Mouse (Mus musculus): Measurements from ENCODE around the gene Ergic2. TPM values are rescaled to one million over a fixed set of nuclear protein-coding genes. Genes with fewer than 3 reads are reported as not detected.
A peak's percentile ranks its signal among the peaks of the same experiment; 100 is the strongest.
"Not testable (repeated sequence)": the region's sequence is repeated elsewhere in the genome, so short reads cannot be mapped to it uniquely, and the experiment has no call there.

Ergic2 gene
- polyA plus RNA-seq, 1 experiment from 2014 or later, result 220 TPM

DNA sequence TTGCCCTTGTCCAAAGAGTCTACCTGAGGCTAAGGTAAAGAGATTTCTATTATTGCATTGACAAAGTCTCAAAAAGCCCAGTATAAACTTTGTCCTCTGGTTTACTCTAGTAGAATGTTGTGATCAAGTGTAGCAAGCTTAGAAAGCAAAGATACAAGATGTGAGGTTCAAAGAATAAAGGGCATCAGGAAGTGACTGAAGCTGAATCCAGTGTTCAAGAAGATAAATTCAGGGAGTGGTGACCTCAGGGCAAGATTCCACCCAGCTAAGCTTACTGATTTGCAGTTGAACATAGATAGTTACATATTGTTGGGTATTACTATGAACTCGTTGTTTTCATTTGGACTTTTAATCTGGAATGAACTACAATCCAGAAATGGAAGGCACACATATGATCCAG, 26.5 kb downstream of the Ergic2 start:
- no peak overlapping the region for H3K4me2 ChIP-seq (replicated peaks)
- H3K9ac ChIP-seq, result no peak overlapping the region
- no peaks in the 10 kb centered on the region for H3K9me3 ChIP-seq (ENCODE audit: control insufficient read depth, low read length)
- H3K27ac ChIP-seq, result no peak overlapping the region
- no peak overlapping the region for H3K4me3 ChIP-seq (replicated peaks; ENCODE audit: low read length)
- H3K27me3 ChIP-seq (ENCODE audit: control insufficient read depth, insufficient read depth, low read length), result no peaks in the 10 kb centered on the region
- WGBS, result 95% methylated on average over 1 of the region's 1 CpGs
- ATAC-seq (ENCODE audit: low FRiP score) (no peak), DNase-seq (ENCODE audit: low spot score) (no peak)
- no peaks in the 10 kb centered on the region for H3K4me1 ChIP-seq (replicated peaks; ENCODE audit: control insufficient read depth, insufficient read depth, low read length)
- peaks cover 94% of the 10 kb centered on the region for H3K36me3 ChIP-seq (replicated peaks; ENCODE audit: control insufficient read depth, insufficient read depth)

DNA sequence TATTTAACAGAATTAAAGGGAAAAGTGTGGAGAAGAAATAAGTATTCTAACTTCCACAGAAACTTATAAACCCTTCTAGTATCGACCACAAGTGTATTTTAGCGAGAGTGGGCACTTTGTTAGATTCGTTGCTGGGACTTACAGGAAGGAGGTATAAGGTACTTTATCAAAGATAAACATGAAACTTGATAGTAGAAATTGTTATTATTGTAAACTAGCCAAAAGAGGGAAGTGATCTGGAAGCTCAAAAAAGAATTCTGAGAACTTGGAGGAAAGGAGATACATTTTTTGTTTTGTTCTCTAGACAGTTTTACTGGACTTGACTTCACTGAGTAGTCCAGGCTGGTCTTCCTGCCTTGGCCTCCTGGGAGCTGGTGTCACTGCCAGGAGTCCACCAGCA, 39.3 kb downstream of the Ergic2 start:
- Histone ChIP-seq H3K27me3 (ENCODE audit: control insufficient read depth, insufficient read depth, low read length) (no peaks in the 10 kb centered on the region), H3K9me3 (ENCODE audit: control insufficient read depth, low read length) (no peaks in the 10 kb centered on the region), H3K9ac (no peak overlapping the region), H3K27ac (no peak overlapping the region), H3K4me1 (replicated peaks; ENCODE audit: control insufficient read depth, insufficient read depth, low read length) (no peaks in the 10 kb centered on the region), H3K4me3 (replicated peaks; ENCODE audit: low read length) (no peak overlapping the region), H3K36me3 (replicated peaks; ENCODE audit: control insufficient read depth, insufficient read depth) (no peaks in the 10 kb centered on the region), H3K4me2 (replicated peaks) (no peak overlapping the region)
- no peak for DNase-seq (ENCODE audit: low spot score)
- no peak for ATAC-seq (ENCODE audit: low FRiP score)
- 94% methylated on average over 3 of the region's 3 CpGs for WGBS

GRCm38 (mm10) chr6:148152305-148152704, 59.9 kb downstream of the Ergic2 start:
- not testable (repeated sequence) for H3K9me3 ChIP-seq (ENCODE audit: control insufficient read depth, low read length); DNase-seq (ENCODE audit: low spot score); H3K9ac ChIP-seq; H3K4me2 ChIP-seq (replicated peaks); H3K4me1 ChIP-seq (replicated peaks; ENCODE audit: control insufficient read depth, insufficient read depth, low read length); H3K27ac ChIP-seq; H3K36me3 ChIP-seq (replicated peaks; ENCODE audit: control insufficient read depth, insufficient read depth); ATAC-seq (ENCODE audit: low FRiP score); H3K27me3 ChIP-seq (ENCODE audit: control insufficient read depth, insufficient read depth, low read length); H3K4me3 ChIP-seq (replicated peaks; ENCODE audit: low read length)
- whole genome bisulfite sequencing, result 62% methylated on average over 4 of the region's 4 CpGs

DNA sequence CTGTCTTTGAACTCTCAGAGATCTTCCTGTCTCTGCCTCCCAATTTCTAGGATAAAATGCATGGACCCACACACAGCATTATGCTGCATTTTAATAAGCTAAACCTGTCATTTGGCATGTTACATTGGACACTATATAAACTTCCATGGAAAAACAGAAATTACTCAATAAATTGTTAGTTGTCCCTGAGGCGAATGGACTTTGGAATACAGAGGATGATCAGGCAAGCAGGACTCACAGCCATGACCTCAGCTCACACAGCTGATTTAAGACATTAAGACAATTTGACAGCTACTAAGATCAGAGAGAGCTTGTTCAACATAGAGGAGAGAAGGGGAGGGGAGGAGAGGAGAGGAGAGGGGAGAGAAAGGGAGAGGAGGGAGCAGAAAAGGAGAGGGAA, 69.8 kb downstream of the Ergic2 start:
- no peak overlapping the region for H3K4me3 ChIP-seq (replicated peaks; ENCODE audit: low read length)
- no peaks in the 10 kb centered on the region for H3K27me3 ChIP-seq (ENCODE audit: control insufficient read depth, insufficient read depth, low read length)
- no peak for DNase-seq (ENCODE audit: low spot score)
- H3K36me3 ChIP-seq (replicated peaks; ENCODE audit: control insufficient read depth, insufficient read depth), result no peaks in the 10 kb centered on the region
- no peak overlapping the region for H3K4me2 ChIP-seq (replicated peaks)
- no peak overlapping the region for H3K27ac ChIP-seq
- no peak for ATAC-seq (ENCODE audit: low FRiP score)
- 96% methylated on average over 1 of the region's 1 CpGs for WGBS
- no peak overlapping the region for H3K9ac ChIP-seq
- H3K9me3 ChIP-seq (ENCODE audit: control insufficient read depth, low read length), result no peaks in the 10 kb centered on the region
- H3K4me1 ChIP-seq (replicated peaks; ENCODE audit: control insufficient read depth, insufficient read depth, low read length), result no peaks in the 10 kb centered on the region

GRCm38 (mm10) chr6:148141874-148142273, 70.3 kb downstream of the Ergic2 start:
- ATAC-seq (ENCODE audit: low FRiP score) (no peak), DNase-seq (ENCODE audit: low spot score) (no peak)
- no peak overlapping the region for H3K9ac ChIP-seq
- H3K9me3 ChIP-seq (ENCODE audit: control insufficient read depth, low read length), result no peaks in the 10 kb centered on the region
- no peaks in the 10 kb centered on the region for H3K36me3 ChIP-seq (replicated peaks; ENCODE audit: control insufficient read depth, insufficient read depth)
- H3K4me2 ChIP-seq (replicated peaks), result no peak overlapping the region
- H3K4me1 ChIP-seq (replicated peaks; ENCODE audit: control insufficient read depth, insufficient read depth, low read length), result no peaks in the 10 kb centered on the region
- no peak overlapping the region for H3K4me3 ChIP-seq (replicated peaks; ENCODE audit: low read length)
- no peak overlapping the region for H3K27ac ChIP-seq
- 81% methylated on average over 5 of the region's 5 CpGs for WGBS
- no peaks in the 10 kb centered on the region for H3K27me3 ChIP-seq (ENCODE audit: control insufficient read depth, insufficient read depth, low read length)

- Histone ChIP-seq H3K36me3 (replicated peaks; ENCODE audit: control insufficient read depth, insufficient read depth) (no peaks in the 10 kb centered on the region), H3K4me2 (replicated peaks) (no peak overlapping the region), H3K27me3 (ENCODE audit: control insufficient read depth, insufficient read depth, low read length) (no peaks in the 10 kb centered on the region), H3K27ac (no peak overlapping the region), H3K4me3 (replicated peaks; ENCODE audit: low read length) (no peak overlapping the region), H3K9ac (no peak overlapping the region), H3K9me3 (ENCODE audit: control insufficient read depth, low read length) (no peaks in the 10 kb centered on the region), H3K4me1 (replicated peaks; ENCODE audit: control insufficient read depth, insufficient read depth, low read length) (no peaks in the 10 kb centered on the region)
- WGBS, result 92% methylated on average over 6 of the region's 6 CpGs
- DNase-seq (ENCODE audit: low spot score) (no peak), ATAC-seq (ENCODE audit: low FRiP score) (no peak)
Measured at GRCm38 (mm10) chr6:148139288-148139995, 72.7 kb downstream of the Ergic2 start.

DNA sequence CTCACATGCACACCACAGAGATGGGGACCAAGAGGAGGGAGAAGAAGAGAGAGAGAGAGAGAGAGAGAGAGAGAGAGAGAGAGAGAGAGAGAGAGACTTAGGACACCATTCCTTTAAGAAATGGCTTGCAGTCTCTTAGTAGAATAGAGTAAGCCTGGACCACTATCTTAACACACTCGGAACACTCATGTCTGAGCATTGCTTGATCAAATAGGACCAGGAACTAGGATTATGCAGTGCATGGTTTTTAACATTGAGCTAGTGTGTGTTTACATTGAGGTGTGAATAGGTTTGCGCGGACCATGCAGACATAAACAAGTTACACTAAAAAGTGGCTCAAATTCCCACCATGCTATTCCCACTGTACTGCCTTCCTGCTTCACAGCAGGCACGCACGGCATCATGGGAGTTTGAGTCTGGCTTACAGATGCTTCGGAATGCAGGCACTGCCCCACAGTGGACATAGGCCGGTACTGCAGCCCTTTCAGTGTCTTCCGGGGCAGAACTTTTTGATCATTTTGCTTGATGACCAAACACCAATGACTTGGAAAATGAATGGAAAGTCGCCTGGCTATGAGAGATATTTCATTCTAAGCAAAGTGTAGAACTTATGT, 76.3 kb downstream of the Ergic2 start:
- Histone ChIP-seq H3K27me3 (ENCODE audit: control insufficient read depth, insufficient read depth, low read length) (no peaks in the 10 kb centered on the region), H3K27ac (no peak overlapping the region), H3K9ac (no peak overlapping the region), H3K9me3 (ENCODE audit: control insufficient read depth, low read length) (no peaks in the 10 kb centered on the region), H3K4me2 (replicated peaks) (no peak overlapping the region), H3K4me1 (replicated peaks; ENCODE audit: control insufficient read depth, insufficient read depth, low read length) (no peaks in the 10 kb centered on the region; the same call in 1 of the 2 replicates), H3K4me3 (replicated peaks; ENCODE audit: low read length) (no peak overlapping the region), H3K36me3 (replicated peaks; ENCODE audit: control insufficient read depth, insufficient read depth) (no peaks in the 10 kb centered on the region)
- ATAC-seq (ENCODE audit: low FRiP score) (peak; percentile 87), DNase-seq (ENCODE audit: low spot score) (peak; percentile 89)
- 32% methylated on average over 9 of the region's 9 CpGs for WGBS

DNA sequence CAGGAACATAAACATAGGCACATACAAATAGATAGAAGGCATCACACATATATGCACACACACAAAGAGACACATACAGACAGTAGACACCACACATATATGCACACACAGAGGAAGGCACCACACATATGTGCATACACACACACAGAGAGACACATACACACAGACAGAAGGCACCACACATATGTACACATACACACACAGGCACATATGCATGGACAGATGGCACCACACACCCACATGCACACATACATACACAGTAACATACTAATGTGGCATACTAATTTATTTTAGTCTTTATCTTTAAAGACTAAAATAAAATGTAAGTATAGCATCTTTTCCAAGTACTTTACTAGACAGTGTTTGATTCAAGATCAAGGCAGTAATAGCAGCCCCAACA, 78.6 kb downstream of the Ergic2 start:
- ATAC-seq (ENCODE audit: low FRiP score) (no peak), DNase-seq (ENCODE audit: low spot score) (no peak)
- H3K4me1 ChIP-seq (replicated peaks; ENCODE audit: control insufficient read depth, insufficient read depth, low read length), result no peaks in the 10 kb centered on the region; the same call in 1 of the 2 replicates
- H3K27me3 ChIP-seq (ENCODE audit: control insufficient read depth, insufficient read depth, low read length), result no peaks in the 10 kb centered on the region
- H3K9me3 ChIP-seq (ENCODE audit: control insufficient read depth, low read length), result no peaks in the 10 kb centered on the region
- no peak overlapping the region for H3K27ac ChIP-seq
- no peak overlapping the region for H3K4me2 ChIP-seq (replicated peaks)
- no peaks in the 10 kb centered on the region for H3K36me3 ChIP-seq (replicated peaks; ENCODE audit: control insufficient read depth, insufficient read depth)
- H3K4me3 ChIP-seq (replicated peaks; ENCODE audit: low read length), result no peak overlapping the region
- H3K9ac ChIP-seq, result no peak overlapping the region

DNA sequence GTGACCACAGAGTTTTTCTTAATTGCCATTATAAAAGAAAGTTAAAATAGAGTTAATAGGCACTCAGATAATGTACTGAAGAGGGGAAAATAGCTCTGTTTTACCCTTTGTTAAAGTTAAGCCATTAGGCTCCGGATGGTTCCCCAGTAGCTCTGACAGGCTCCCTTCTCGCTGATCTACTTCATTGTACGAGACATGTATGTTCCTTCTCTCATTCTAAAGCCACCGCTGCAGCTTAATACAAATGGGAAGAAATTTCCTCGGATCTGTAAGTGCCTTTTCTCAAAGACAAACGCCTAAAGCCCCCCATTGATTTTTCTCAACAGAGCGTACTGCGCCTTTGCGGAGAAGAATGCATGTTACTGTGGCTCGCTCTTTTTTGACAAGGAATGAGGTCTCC, 79.9 kb downstream of the Ergic2 start:
- no peaks in the 10 kb centered on the region for H3K36me3 ChIP-seq (replicated peaks; ENCODE audit: control insufficient read depth, insufficient read depth)
- no peaks in the 10 kb centered on the region for H3K27me3 ChIP-seq (ENCODE audit: control insufficient read depth, insufficient read depth, low read length)
- DNase-seq (ENCODE audit: low spot score), result no peak
- H3K4me2 ChIP-seq (replicated peaks), result peak overlapping the region; percentile 22
- peak overlapping the region; percentile 26; the same call in 1 of the 2 replicates for H3K9ac ChIP-seq
- no peaks in the 10 kb centered on the region for H3K9me3 ChIP-seq (ENCODE audit: control insufficient read depth, low read length)
- WGBS, result 15% methylated on average over 10 of the region's 10 CpGs
- ATAC-seq (ENCODE audit: low FRiP score), result no peak
- H3K4me1 ChIP-seq (replicated peaks; ENCODE audit: control insufficient read depth, insufficient read depth, low read length), result no peaks in the 10 kb centered on the region; the same call in 1 of the 2 replicates
- no peak overlapping the region for H3K4me3 ChIP-seq (replicated peaks; ENCODE audit: low read length)
- H3K27ac ChIP-seq, result no peak overlapping the region

All from hindbrain, embryonic 14.5 days (tissue).